Mouse (Mus musculus) erythroid progenitor cell, adult 5-6 weeks (primary cell): ENCODE measurements around the gene Brca1. TPM values are rescaled to one million over a fixed set of nuclear protein-coding genes. Genes with fewer than 3 reads are reported as not detected.
"Not testable (repeated sequence)": the region's sequence is repeated elsewhere in the genome, so short reads cannot be mapped to it uniquely, and the experiment has no call there.

ENCODE experiments used
- ATAC-seq: replicated peaks from 2 replicates; pipeline ENCODE4 v1.8.0; 2016; ENCODE audit warnings: moderate number of reproducible peaks, mild to moderate bottlenecking, moderate TSS enrichment, inconsistent platforms; ENCODE audit not compliant: poor library complexity, low FRiP score, severe bottlenecking
- total RNA-seq, 2 experiments: library from RNA; stranded (forward) in 1 of 2; stranded (reverse) in 1 of 2; fragments of 150-400 nt in 1 of 2; fragments of 186-747, 209-891 nt in 1 of 2; gene quantifications; 2 replicates each; pipeline versions ENCODE4 v1.2.3 to v1.2.4; 2015 to 2017; ENCODE audit warnings: low replicate concordance in 2 of 2

Brca1 gene
- total RNA-seq, 2 experiments from 2014 or later: 137 to 153 TPM

DNA sequence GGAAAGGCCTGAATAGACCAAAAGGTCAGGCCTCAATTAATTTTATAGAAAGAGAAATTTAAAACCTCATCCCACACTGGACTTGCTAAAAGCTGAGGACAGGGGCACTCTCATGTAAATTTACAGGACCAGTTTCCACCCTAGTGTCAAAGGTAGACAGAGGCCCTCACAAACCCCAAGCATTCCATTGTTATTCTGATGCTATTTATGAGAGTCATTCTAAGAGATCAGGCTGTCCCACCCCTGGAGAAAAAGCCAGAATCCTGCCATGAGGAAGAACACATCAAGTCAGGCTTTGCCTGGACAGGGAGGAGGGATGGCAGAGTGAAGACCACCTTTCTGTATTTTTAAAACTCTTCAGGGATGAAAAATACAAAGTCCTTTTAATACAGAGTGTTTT, 3.2 kb downstream of the Brca1 start:
- ATAC-seq: no peak

DNA sequence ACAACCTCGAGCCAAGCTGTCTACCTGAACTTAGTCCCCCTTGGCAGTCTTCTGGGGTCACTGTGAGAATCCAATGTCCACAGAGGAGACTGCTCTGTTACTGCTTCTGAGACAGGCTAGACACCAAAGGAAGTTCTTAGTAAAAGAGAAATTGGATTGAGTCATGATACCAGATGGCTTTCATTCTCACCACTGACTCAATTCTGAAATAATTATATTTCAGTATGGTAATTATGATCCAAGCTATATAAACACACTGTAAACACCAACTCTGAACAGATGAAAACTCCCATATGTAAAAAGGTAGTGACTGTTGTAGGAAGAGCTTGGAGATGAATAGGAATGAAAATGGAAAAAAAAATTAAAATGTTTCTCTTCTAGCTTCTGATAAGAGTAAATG, 7.6 kb downstream of the Brca1 start:
- no peak for ATAC-seq

DNA sequence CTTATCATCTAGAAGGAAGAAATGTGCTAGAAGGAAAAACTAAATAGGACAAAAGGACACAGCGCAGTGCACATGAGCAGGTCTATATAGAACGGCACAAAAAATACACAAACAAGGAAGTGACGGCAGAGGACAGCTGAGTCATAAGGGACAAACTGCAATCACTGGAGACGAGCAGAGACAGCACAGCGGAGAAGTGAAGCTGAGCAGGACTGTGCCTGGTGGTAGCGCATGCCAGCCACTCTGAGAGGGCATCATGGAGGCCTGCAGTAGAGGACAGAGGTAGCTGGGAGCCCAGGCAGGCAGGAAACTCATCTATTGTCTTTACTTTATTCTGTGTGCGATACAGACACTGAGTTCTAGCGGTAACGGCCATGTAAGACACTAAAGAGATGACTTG, 8.2 kb downstream of the Brca1 start:
- no peak for ATAC-seq

DNA sequence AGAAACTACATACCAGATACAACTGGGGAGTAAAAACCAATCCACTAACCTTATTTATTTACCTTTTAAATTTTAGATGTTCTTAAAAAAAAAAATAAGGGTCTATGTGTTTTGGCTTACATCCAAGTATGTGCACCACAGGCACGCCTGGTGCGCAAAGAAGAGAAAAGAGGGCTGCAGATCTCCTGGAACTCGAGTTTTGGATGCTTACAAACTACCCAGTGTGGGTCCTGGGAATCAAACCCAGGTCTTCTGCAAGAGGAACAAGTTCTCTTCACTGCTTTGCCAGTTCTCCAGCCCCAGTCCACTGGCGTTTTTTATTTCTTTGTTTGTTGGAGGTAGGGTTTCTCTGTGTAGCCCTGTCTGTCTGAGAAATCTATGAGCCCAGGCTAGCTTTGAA, 25.1 kb downstream of the Brca1 start:
- ATAC-seq: no peak

DNA sequence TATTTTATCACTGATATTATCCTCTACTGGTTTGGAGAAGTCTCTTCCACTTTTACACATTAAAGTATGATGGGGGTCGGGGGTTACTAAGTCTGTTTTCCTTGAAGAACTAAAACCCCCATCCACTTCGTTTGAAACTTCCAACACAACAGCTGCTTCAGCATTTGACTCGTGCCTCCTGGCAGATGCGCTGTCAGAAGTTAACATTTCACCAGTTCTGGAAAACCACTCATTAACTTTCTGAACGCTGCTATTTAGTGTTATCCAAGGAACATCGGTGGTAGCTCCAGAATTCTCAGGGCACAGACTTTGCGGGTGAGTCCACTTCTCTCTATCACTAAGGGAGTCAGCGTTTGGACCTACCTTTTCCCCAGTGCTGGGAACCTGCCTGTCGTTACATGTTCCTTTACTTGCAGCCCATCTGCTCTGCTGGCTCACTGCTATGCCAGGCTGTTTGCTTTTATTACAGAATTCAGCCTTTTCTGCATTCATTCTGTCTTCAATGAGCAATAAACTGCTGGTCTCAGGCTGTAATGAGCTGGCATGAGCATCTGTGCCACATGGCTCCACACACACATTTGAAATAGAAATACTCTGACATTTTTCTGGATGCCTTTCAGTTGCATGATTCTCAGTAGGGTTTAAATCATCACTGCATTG, 25.7 kb downstream of the Brca1 start:
- no peak for ATAC-seq

DNA sequence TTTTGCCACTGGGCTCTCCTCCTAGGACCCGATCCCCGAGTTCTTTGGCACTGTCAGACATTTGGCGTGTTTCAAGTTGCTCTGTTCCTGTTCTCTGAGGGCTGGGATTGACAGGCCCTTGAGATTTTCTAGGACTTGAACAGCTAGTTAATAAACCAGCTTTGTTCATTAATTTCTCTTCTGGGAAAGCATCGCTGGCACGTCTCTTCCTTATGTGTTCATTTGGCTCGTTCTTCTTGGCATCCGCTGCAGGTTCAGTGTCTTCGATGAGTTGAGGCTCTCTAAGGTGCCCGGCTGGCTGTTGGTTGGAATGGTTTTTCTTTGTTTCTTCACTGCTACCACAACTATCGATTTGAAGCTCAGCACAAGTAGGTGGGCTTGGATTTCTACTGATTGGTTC, 26.7 kb downstream of the Brca1 start:
- no peak for ATAC-seq

DNA sequence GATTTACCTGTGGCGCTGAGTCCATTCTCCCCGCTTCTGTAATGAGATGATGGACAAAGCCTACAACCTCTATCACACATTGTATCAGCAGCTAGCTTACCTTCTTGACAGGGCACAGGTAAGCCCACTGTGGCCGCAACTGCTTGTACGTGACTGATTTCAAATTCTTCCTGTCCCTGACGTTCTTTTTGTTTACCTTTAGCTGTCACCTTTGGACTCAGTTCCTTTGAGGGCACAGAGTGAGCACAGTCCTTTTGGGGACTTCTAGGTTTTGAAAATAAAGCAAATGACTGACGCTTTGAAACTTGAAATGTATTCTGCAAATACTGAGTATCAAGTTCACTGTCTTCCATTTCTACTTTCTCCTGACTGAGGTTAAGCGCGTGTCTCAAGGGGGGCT, 27.3 kb downstream of the Brca1 start:
- ATAC-seq: no peak

DNA sequence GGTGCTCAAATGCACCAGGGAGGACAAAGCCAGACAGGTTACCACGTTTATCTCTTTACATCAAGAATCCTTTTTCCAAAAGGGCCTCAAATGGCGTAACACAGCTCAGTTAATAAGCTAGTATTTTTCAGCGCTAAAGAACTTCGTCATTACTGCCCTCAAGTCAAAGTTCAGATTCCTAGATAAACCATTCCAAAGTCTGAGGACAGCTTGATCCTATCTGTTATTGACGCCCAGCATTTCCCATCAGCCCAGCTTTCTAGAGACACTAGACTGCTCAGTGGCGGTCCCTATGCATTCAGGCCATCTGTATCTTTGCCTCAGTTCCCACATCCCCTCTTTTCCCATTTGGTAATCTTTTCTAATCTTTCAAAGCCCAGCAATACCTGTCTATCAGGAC, 32.4 kb downstream of the Brca1 start:
- ATAC-seq: no peak

DNA sequence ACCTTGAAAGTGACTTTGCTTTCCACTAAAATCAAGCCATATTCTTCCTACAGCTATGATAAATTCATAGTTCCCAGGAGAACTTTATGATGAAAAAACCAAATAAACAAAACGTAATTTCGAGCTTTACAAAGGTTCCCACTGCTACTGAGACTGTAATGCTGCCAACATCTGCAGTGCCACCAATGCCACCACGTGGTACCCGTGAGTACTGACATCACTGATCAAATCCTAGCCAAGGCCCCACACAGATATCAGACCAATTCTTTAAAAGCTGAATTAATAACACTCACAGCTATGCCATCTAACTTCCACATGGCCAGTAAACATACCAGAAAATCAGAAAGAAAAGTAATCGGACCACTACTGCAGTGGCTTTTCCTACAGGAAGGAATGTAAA, 32.8 kb downstream of the Brca1 start:
- ATAC-seq: no peak

DNA sequence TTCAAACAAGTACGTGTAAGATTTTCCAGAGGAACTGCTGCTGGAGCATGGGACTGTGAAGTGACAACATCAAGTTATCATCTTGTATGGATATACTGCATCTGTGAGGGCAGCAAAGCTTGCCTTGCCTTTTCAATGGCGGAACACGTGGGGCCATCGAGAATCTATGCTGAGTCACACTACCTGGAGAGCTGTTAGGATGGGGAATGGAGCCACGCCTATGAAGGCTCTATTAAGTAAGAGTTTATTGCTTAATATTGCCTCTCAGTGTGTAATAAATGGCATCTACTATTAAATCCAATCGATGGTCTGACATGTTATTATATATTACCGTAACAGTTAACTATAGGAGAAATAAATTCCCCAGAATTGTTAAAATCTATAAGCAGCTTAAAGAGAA, 44.7 kb downstream of the Brca1 start:
- ATAC-seq: no peak

DNA sequence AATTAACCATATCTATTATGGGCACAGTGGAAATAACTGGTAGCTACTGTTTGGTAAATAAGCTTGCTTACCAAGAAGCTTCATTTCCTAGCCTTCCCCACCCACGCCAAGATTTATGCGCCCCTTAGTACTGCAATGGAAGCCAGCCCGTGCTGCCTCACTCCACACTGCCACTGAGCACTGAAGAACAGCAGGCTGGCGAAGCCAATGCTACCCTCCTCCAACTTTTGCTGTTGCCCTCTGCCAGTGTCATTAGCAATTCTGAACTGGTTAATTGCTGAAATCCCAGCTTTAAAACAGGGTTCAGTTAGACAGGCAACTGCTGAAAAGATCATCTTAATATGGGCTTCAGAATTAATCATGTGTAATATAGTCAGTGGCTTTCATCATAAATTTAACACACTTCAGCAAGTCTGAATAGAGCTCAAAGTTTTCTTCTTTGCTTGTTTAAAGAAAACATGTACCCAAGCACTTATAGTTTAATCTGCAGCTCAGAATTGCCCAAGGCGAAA, 45.4 kb downstream of the Brca1 start:
- no peak for ATAC-seq

DNA sequence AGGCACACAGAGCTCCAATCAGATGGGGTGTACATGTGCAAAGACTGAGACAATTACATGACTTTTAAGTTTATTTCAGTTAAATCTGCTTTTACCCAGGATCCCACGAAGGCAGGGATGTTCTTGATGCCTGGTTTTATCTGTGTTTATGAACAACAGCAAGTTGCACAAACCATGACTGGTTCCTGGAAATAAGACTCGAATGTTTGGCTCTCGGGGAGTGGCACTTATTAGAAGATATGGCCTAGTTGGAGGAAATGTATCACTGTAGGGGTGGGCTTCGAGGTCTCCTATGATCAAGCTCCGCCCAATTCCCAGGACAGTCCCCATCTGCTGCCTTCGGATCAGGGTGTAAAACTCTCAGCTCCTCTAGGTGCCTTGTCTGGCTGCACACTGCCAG, 65.6 kb downstream of the Brca1 start:
- no peak for ATAC-seq

DNA sequence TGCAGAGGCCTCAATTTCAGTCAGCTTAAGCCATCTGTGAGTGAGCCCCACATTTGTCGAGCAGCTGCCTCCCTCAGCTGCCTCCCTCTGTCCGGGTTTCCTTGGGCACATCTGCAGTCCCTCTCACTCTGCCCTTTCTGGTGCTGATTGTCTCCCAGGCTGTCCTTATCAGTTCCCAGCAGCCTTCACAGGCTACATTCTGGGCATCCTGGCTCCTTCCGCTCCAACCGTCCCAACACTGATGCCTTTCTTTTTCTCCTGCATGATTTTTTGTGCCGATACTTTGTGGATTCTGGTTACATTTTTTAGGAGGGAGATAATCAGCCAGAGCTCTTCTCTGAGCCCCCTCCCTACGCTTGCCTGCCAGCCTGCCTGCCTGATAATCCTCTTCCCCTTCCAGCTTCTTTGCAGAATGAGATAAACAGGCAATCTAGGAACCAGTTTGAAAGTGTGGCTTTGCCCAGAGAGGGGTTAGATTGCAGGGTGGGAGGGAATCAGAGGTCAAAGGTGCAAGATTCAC, 66.2 kb downstream of the Brca1 start:
- peak; percentile 72 for ATAC-seq

DNA sequence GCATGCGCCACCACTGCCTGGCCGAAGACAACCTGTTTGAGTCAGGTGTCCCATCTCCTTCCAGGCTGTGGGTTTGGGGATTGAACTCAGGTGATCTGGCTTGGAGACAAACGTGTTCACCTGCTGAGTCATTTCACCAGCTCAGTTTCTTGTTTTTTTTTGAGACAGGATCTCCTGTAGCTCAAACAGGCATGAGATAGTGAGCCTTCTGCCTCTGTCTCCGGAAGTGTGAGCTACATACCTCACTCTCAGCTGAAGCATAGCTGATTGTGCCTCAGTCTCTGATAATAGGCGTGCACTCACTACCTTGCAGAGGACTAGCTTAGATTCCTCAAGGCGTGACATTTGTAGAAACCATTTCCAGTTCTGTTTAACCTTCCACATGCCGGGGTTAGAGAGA, 66.9 kb downstream of the Brca1 start:
- ATAC-seq: no peak

DNA sequence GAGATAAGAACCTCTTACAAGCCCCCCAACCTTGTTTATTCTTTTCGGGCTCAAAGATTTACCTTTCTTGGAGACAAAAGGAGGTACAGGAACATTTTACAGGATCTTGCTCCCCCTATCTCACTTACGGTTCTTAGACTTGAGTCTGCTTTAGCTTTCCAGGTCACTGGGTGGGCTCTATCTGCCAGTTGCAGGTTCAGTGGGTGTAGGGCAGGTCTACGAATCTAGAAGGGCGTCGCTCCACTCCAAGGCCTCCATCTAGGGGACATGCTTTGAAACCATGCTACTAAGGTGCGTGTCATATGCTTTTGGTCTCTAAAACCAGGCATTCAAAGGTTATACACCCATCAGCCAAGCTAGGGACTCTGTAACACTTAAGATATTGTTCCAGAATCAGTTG, 67.5 kb downstream of the Brca1 start:
- no peak for ATAC-seq

DNA sequence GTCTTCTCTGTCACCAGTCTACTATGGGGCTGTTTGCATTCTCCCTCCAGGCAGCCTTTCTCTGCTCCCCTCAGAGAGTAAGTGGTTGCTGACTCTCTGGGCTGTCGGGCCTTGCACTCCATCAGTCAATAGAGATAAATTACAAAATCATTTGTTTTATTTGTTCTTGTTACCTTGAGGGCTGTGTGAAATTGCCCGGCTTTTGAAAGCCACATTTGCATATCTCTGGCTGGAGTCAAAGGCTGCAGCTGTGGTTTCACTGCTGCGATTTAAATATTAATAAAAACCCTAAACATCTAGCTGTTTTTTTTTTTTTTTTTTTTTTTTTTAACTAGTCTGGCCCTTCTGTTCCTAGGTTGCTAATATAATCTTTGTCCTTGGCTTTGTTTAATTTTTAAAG, 68.0 kb downstream of the Brca1 start:
- ATAC-seq: no peak

DNA sequence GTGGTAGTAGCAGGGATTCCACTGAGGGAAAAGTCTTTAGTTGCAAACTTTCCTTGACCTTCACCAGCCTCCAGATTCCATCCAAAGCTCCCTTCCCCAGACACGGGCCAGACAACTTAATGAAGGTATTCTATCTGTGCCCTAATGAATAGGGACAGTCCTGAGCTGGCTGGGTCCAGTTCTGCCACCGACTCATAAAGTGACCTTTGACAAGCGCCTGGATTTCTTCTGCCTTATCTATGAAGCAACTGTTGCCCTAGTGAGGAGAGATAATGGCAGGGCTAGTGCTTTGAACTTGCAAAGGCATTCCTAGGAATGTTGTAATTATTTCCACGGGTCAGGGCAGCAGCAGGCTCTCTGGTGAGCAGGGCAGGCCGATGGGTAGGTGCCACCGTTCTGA, 70.8 kb downstream of the Brca1 start:
- no peak for ATAC-seq

DNA sequence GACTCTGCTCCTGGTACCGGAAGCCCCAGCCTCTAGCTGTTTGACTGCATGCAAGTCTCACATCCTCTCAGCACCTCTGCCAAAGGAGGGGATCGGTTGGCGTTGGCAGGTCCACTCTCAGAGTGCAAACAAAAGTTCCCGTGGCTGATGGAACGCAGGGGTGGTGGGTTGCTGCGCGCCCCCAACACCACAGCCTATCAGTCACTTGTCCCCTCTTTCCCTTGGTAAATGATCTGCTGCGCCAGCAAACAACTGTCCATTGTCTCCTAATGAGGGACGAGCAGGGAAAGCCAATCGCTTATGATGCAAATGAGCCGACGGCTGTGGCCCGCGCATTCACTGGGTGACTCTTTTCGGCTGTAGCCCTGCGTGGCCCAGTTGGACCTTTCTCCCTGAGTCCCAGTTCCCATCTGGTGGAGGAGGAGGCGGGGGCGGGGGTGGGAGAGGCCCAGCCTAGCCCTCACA, 72.6 kb downstream of the Brca1 start:
- no peak for ATAC-seq

DNA sequence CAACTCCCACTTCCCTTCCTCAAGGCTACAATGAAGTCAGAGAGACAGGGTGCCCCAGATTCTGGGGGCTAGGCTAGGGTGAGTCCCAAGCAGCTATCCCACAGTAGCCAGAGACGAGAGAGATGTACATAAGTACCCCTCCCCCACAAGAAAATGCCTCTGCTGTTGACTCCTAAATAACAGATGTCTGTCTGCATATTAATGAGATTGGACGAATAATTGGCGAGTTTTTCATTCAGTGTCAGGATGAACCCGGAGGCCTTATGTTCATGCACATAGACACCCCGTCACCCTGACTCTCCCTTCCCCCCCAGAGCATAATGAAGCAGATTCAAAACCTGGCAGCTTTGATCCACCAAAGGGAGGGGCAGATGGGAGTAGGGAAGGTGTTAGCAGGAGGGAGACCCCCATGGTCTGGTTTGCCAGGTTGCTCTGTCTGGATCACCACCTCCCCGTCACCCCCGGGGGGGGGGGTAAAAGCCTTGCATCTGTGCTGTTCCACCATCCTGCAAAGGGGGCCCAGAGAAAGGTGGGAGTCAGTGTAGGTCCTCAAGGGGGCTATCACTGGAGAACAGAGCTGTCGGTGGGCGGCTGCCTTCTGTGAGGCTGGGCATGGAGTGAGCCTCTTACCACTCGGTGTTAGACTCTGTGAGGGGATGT, 74.1 kb downstream of the Brca1 start:
- no peak for ATAC-seq

DNA sequence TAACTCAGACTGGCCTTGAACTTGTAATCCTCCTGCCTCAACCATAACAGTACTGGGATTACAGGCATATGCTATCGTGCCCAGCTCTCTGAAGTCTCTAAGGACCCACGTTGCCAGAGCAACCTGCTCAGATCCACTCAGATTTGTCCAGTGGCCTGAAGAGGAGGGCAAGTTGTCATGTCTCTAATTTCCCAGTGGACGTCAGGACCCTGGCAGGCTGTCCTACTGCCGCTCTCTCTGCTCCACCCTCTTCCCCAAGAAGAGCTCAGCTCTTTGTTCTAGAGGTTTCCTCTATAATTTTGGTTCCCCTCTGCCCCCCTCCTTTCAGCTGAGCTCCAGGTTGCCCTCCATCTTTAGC, 74.6 kb downstream of the Brca1 start:
- ATAC-seq: no peak

DNA sequence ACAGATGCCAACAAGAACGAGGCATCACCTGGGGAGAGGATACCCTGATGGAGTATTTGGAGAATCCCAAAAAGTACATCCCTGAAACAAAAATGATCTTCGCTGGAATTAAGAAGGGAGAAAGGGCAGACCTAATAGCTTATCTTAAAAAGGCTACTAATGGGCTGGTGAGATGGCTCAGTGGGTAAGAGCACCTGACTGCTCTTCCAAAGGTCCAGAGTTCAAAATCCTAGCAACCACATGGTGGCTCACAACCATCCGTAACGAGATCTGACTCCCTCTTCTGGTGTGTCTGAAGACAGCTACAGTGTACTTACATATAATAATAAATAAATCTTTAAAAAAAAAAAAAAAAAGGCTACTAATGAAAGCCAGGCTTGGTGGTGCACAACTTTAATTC, 75.4 kb downstream of the Brca1 start:
- not testable (repeated sequence) for ATAC-seq

DNA sequence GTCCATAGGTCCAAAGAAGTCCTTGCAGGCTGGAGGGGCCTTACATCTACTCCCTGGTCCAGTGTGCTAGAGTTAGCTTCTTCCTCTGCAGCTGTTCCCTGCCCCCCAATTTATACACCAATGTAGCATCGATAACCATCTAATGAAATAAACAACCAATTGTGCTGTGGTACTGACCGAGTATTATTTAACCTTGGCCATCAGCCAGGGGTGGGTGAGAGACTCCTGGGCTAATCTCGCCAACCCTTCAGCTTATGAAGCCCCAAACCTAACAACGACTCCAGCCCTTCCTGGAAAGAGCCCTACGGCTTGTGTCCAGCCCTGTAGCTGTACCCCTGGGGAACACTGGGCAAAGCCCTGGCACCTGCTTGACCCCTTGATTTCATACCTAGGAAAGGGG, 77.5 kb downstream of the Brca1 start:
- ATAC-seq: no peak
